Mouse (Mus musculus): ENCODE data around the gene Gm4763. TPM values are rescaled to one million over a fixed set of nuclear protein-coding genes. Genes with fewer than 3 reads are reported as not detected.
"Not testable (repeated sequence)": the region's sequence is repeated elsewhere in the genome, so short reads cannot be mapped to it uniquely, and the experiment has no call there.

The Gm4763 gene
- polyA plus RNA-seq (2014; fragmentation: Nextera tagmentation; extraction: Ambion mirVana) = not detected in 2 replicates

- H3K9me3 ChIP-seq (ENCODE audit: control insufficient read depth, low read length); H3K4me2 ChIP-seq; H3K9ac ChIP-seq (ENCODE audit: low read depth, low read length); H3K4me3 ChIP-seq (ENCODE audit: low read depth, low read length); DNase-seq (ENCODE audit: low spot score); ATAC-seq (replicated peaks; ENCODE audit: low FRiP score); H3K27me3 ChIP-seq (replicated peaks; ENCODE audit: control insufficient read depth, insufficient read depth, low read length); H3K36me3 ChIP-seq (ENCODE audit: control insufficient read depth, insufficient read depth, low read length); H3K27ac ChIP-seq (ENCODE audit: low read depth, low read length); H3K4me1 ChIP-seq (replicated peaks; ENCODE audit: control insufficient read depth, insufficient read depth, low read length): not testable (repeated sequence)
- 84% methylated on average over 11 of the region's 11 CpGs for WGBS
Measured at GRCm38 (mm10) chr7:24726808-24727207, at the start of gene Gm4763. Gm4763 (minus strand) TSS chr7:24726908.

GRCm38 (mm10) chr7:24776145-24776544 is 49.4 kb upstream of the Gm4763 start:
- H3K4me2 ChIP-seq = no peak overlapping the region
- no peak for ATAC-seq (replicated peaks; ENCODE audit: low FRiP score)
- H3K27ac ChIP-seq (ENCODE audit: low read depth, low read length) = no peak overlapping the region
- no peak for DNase-seq (ENCODE audit: low spot score)
- H3K36me3 ChIP-seq (ENCODE audit: control insufficient read depth, insufficient read depth, low read length) = no peaks in the 10 kb centered on the region
- WGBS = 71% methylated on average over 2 of the region's 2 CpGs
- no peak overlapping the region for H3K4me3 ChIP-seq (ENCODE audit: low read depth, low read length)
- H3K27me3 ChIP-seq (replicated peaks; ENCODE audit: control insufficient read depth, insufficient read depth, low read length) = no peaks in the 10 kb centered on the region
- no peak overlapping the region for H3K9ac ChIP-seq (ENCODE audit: low read depth, low read length)
- H3K9me3 ChIP-seq (ENCODE audit: control insufficient read depth, low read length) = no peaks in the 10 kb centered on the region
- no peaks in the 10 kb centered on the region for H3K4me1 ChIP-seq (replicated peaks; ENCODE audit: control insufficient read depth, insufficient read depth, low read length)

- Histone ChIP-seq H3K9me3 (ENCODE audit: control insufficient read depth, low read length) (no peaks in the 10 kb centered on the region), H3K9ac (ENCODE audit: low read depth, low read length) (no peak overlapping the region), H3K4me2 (no peak overlapping the region), H3K27ac (ENCODE audit: low read depth, low read length) (no peak overlapping the region), H3K27me3 (replicated peaks; ENCODE audit: control insufficient read depth, insufficient read depth, low read length) (no peaks in the 10 kb centered on the region), H3K4me3 (ENCODE audit: low read depth, low read length) (no peak overlapping the region), H3K36me3 (ENCODE audit: control insufficient read depth, insufficient read depth, low read length) (no peaks in the 10 kb centered on the region), H3K4me1 (replicated peaks; ENCODE audit: control insufficient read depth, insufficient read depth, low read length) (no peaks in the 10 kb centered on the region)
- 37% methylated on average over 3 of the region's 3 CpGs for WGBS
- ATAC-seq (replicated peaks; ENCODE audit: low FRiP score) (no peak), DNase-seq (ENCODE audit: low spot score) (no peak)
Measured at GRCm38 (mm10) chr7:24773942-24774535, 47.3 kb upstream of the Gm4763 start.

- no peak for ATAC-seq (replicated peaks; ENCODE audit: low FRiP score)
- Histone ChIP-seq H3K4me1 (replicated peaks; ENCODE audit: control insufficient read depth, insufficient read depth, low read length) (no peaks in the 10 kb centered on the region), H3K4me3 (ENCODE audit: low read depth, low read length) (no peak overlapping the region), H3K4me2 (no peak overlapping the region), H3K36me3 (ENCODE audit: control insufficient read depth, insufficient read depth, low read length) (no peaks in the 10 kb centered on the region), H3K9ac (ENCODE audit: low read depth, low read length) (no peak overlapping the region), H3K27ac (ENCODE audit: low read depth, low read length) (no peak overlapping the region), H3K9me3 (ENCODE audit: control insufficient read depth, low read length) (no peaks in the 10 kb centered on the region), H3K27me3 (replicated peaks; ENCODE audit: control insufficient read depth, insufficient read depth, low read length) (no peaks in the 10 kb centered on the region)
- DNase-seq (ENCODE audit: low spot score) = no peak
Measured at GRCm38 (mm10) chr7:24771361-24771760, 44.7 kb upstream of the Gm4763 start.

DNA sequence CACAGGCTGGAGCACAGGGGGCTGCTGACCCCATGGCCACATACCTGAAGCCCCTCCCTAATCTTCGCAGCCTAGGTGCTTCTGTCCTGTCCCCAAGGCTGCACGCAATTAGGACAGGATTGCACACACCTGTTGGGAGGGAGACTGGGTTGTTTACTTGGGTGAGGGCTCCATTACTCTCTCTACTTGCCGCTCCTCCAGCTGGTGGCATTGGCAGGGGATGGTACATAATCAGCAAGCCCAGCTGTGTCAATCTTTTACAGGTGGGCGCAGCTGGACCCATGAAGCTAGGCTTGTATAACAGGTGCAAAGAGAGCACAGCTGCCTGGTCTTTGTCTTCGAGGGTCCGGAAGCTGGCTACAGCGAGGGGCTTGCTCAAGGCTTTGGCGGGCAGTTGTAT is 35.9 kb upstream of the Gm4763 start:
- Histone ChIP-seq H3K27ac (ENCODE audit: low read depth, low read length) (no peak overlapping the region), H3K4me1 (replicated peaks; ENCODE audit: control insufficient read depth, insufficient read depth, low read length) (no peaks in the 10 kb centered on the region), H3K4me2 (no peak overlapping the region), H3K9me3 (ENCODE audit: control insufficient read depth, low read length) (no peaks in the 10 kb centered on the region), H3K27me3 (replicated peaks; ENCODE audit: control insufficient read depth, insufficient read depth, low read length) (no peaks in the 10 kb centered on the region), H3K36me3 (ENCODE audit: control insufficient read depth, insufficient read depth, low read length) (no peaks in the 10 kb centered on the region), H3K9ac (ENCODE audit: low read depth, low read length) (no peak overlapping the region), H3K4me3 (ENCODE audit: low read depth, low read length) (no peak overlapping the region)
- 84% methylated on average over 8 of the region's 8 CpGs for WGBS
- no peak for ATAC-seq (replicated peaks; ENCODE audit: low FRiP score)
- no peak for DNase-seq (ENCODE audit: low spot score)

DNA sequence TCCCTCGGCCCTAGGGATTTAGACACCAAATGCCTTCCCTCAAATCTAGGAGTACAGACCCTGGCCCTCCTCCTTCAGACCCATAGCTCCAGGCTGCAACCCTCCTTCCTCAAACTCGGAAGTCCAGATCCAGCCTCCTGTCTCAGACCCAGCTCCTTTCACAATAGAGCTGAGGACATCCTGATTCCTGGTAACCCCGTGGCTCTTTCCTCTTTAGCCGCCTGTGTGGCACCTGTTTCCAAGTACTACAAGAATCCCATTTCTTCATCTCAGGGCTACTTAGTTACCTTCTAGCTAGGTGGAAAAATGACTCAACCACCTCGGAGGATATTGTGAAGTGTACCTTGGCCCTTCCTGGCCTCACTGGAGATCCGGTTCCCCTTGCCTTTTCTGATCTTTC is 34.5 kb upstream of the Gm4763 start:
- ATAC-seq (replicated peaks; ENCODE audit: low FRiP score) = no peak
- 61% methylated on average over 6 of the region's 6 CpGs for WGBS

GRCm38 (mm10) chr7:24760211-24760610 is 33.5 kb upstream of the Gm4763 start, which contains the start of gene Cd177:
Cd177 (minus strand) TSS chr7:24760311.
- DNase-seq (ENCODE audit: low spot score) (no peak), ATAC-seq (replicated peaks; ENCODE audit: low FRiP score) (no peak)
- WGBS = 70% methylated on average over 6 of the region's 6 CpGs
- Histone ChIP-seq H3K9me3 (ENCODE audit: control insufficient read depth, low read length) (no peaks in the 10 kb centered on the region), H3K4me1 (replicated peaks; ENCODE audit: control insufficient read depth, insufficient read depth, low read length) (no peaks in the 10 kb centered on the region), H3K4me3 (ENCODE audit: low read depth, low read length) (no peak within 1 kb of the TSS), H3K36me3 (ENCODE audit: control insufficient read depth, insufficient read depth, low read length) (no peaks in the 10 kb centered on the region), H3K4me2 (no peak within 1 kb of the TSS), H3K27me3 (replicated peaks; ENCODE audit: control insufficient read depth, insufficient read depth, low read length) (no peaks in the 10 kb centered on the region), H3K27ac (ENCODE audit: low read depth, low read length) (no peak within 1 kb of the TSS), H3K9ac (ENCODE audit: low read depth, low read length) (no peak within 1 kb of the TSS)

More for the DNA sequence above, 34.5 kb upstream of the Gm4763 start:
- Histone ChIP-seq H3K4me2 (no peak overlapping the region), H3K4me1 (replicated peaks; ENCODE audit: control insufficient read depth, insufficient read depth, low read length) (no peaks in the 10 kb centered on the region), H3K27me3 (replicated peaks; ENCODE audit: control insufficient read depth, insufficient read depth, low read length) (no peaks in the 10 kb centered on the region), H3K4me3 (ENCODE audit: low read depth, low read length) (no peak overlapping the region), H3K27ac (ENCODE audit: low read depth, low read length) (no peak overlapping the region), H3K36me3 (ENCODE audit: control insufficient read depth, insufficient read depth, low read length) (no peaks in the 10 kb centered on the region), H3K9ac (ENCODE audit: low read depth, low read length) (no peak overlapping the region), H3K9me3 (ENCODE audit: control insufficient read depth, low read length) (no peaks in the 10 kb centered on the region)
- DNase-seq (ENCODE audit: low spot score) = no peak

GRCm38 (mm10) chr7:24758520-24758919 is 31.8 kb upstream of the Gm4763 start:
- H3K9ac ChIP-seq (ENCODE audit: low read depth, low read length) = no peak overlapping the region
- no peak overlapping the region for H3K4me2 ChIP-seq
- no peak overlapping the region for H3K27ac ChIP-seq (ENCODE audit: low read depth, low read length)
- no peaks in the 10 kb centered on the region for H3K9me3 ChIP-seq (ENCODE audit: control insufficient read depth, low read length)
- H3K4me1 ChIP-seq (replicated peaks; ENCODE audit: control insufficient read depth, insufficient read depth, low read length) = no peaks in the 10 kb centered on the region
- DNase-seq (ENCODE audit: low spot score) (no peak), ATAC-seq (replicated peaks; ENCODE audit: low FRiP score) (no peak)
- H3K4me3 ChIP-seq (ENCODE audit: low read depth, low read length) = no peak overlapping the region
- 70% methylated on average over 1 of the region's 1 CpGs for WGBS
- no peaks in the 10 kb centered on the region for H3K27me3 ChIP-seq (replicated peaks; ENCODE audit: control insufficient read depth, insufficient read depth, low read length)
- H3K36me3 ChIP-seq (ENCODE audit: control insufficient read depth, insufficient read depth, low read length) = no peaks in the 10 kb centered on the region

GRCm38 (mm10) chr7:24753476-24753875 is 26.8 kb upstream of the Gm4763 start:
- 39% methylated on average over 5 of the region's 5 CpGs for WGBS
- Histone ChIP-seq H3K9me3 (ENCODE audit: control insufficient read depth, low read length) (no peaks in the 10 kb centered on the region), H3K4me1 (replicated peaks; ENCODE audit: control insufficient read depth, insufficient read depth, low read length) (no peaks in the 10 kb centered on the region), H3K9ac (ENCODE audit: low read depth, low read length) (no peak overlapping the region), H3K4me3 (ENCODE audit: low read depth, low read length) (no peak overlapping the region), H3K27me3 (replicated peaks; ENCODE audit: control insufficient read depth, insufficient read depth, low read length) (no peaks in the 10 kb centered on the region), H3K4me2 (no peak overlapping the region), H3K36me3 (ENCODE audit: control insufficient read depth, insufficient read depth, low read length) (no peaks in the 10 kb centered on the region), H3K27ac (ENCODE audit: low read depth, low read length) (no peak overlapping the region)
- DNase-seq (ENCODE audit: low spot score) = no peak
- ATAC-seq (replicated peaks; ENCODE audit: low FRiP score) = no peak

Data from liver, embryonic 11.5 days (tissue).